Mouse (Mus musculus) CH12.LX (cell line): ENCODE results near the gene Smo.
A peak's percentile ranks its signal among the peaks of the same experiment; 100 is the strongest.

Experiments used
- CHD1 ChIP-seq: IDR thresholded peaks from 2 replicates; pipeline ENCODE4 v1.6.1; 2012; ENCODE audit warnings: low read depth, low read length, improper control_type of control experiment, inconsistent platforms
- CHD2 ChIP-seq: IDR thresholded peaks from 2 replicates; pipeline ENCODE4 v1.6.1; 2011; ENCODE audit warnings: low read length, improper control_type of control experiment
- CTCF ChIP-seq, 2 experiments: IDR thresholded peaks in 1 of 2; conservative IDR thresholded peaks in 1 of 2; 2 replicates each; pipeline ENCODE4 v1.5.1; 2011 to 2012; ENCODE audit warnings: low read depth in 2 of 2, low read length in 2 of 2, improper control_type of control experiment in 1 of 2, inconsistent platforms in 1 of 2, mild to moderate bottlenecking in 1 of 2, moderate library complexity in 1 of 2
- EP300 ChIP-seq: IDR thresholded peaks from 2 replicates; pipeline ENCODE4 v1.6.1; 2011; ENCODE audit warnings: low read length, improper control_type of control experiment
- ETS1 ChIP-seq: conservative IDR thresholded peaks from 2 replicates; pipeline ENCODE4 v1.6.1; 2012; ENCODE audit warnings: low read depth, mild to moderate bottlenecking, inconsistent platforms, low read length, improper control_type of control experiment, moderate library complexity
- MAFK ChIP-seq: IDR thresholded peaks from 2 replicates; pipeline ENCODE4 v1.6.1; 2011; ENCODE audit warnings: low read length, improper control_type of control experiment; ENCODE audit not compliant: insufficient replicate concordance
- MAX ChIP-seq: IDR thresholded peaks from 2 replicates; pipeline ENCODE4 v1.6.1; 2011; ENCODE audit warnings: low read length, improper control_type of control experiment
- MXI1 ChIP-seq: IDR thresholded peaks from 2 replicates; pipeline ENCODE4 v1.6.1; 2011; ENCODE audit warnings: mild to moderate bottlenecking, low read depth, low read length, improper control_type of control experiment
- RCOR1 ChIP-seq: conservative IDR thresholded peaks from 2 replicates; pipeline ENCODE4 v1.6.1; 2012; ENCODE audit warnings: low read depth, mild to moderate bottlenecking, inconsistent platforms, low read length, improper control_type of control experiment
- TCF12 ChIP-seq: IDR thresholded peaks from 2 replicates; pipeline ENCODE4 v1.6.1; 2014; ENCODE audit warnings: low read depth, mild to moderate bottlenecking, inconsistent platforms, low read length, improper control_type of control experiment
- ZMIZ1 ChIP-seq: IDR thresholded peaks from 2 replicates; pipeline ENCODE4 v1.6.1; 2012; ENCODE audit warnings: low read depth, mild to moderate bottlenecking, inconsistent platforms, low read length, improper control_type of control experiment

DNA sequence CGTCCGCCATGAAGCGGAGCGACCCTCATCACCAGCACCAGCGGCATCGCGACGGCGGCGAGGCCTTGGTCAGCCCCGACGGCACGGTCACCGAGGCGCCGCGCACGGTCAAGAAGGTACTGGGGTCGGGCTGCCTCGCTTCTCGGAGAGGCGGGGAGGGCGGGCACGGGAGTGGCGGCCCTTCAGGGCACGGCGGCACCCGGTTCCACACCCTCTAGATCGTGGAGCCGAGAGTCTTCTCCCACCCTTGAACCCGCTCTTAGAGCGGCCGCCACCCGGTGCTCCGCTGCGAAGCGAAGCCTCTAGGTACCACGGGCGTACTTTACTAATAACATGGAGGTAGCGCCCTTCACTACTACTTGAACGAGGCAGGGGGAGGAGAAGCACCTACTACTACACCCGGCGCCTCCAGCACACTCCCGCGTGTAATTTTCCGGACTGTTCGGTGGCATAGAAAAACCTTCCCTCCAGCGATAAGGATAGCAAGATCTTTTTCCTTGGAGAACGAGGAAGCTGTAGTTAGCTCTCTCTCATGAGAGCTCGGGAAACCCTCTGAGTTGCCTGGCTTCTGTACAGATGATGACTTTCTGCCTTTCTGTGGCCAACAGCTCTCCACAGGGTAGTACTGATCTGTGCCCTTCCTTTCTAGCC lies 33.6 kb downstream of the Smo start:
- TF ChIP-seq CHD1 (peak; percentile 65; the same call in 1 of the 2 replicates), TCF12 (0 out of 2 replicates have a peak, but pooled peaks have one; percentile 23), RCOR1 (0 out of 2 replicates have a peak, but pooled peaks have one; percentile 30), MXI1 (peak; percentile 66; the same call in 1 of the 2 replicates), CHD2 (no peak), ZMIZ1 (no peak), MAFK (no peak), CTCF (conservative IDR thresholded peaks at IDR 0.05 in 1 of 2, IDR thresholded peaks at IDR 0.05 in 1 of 2; ENCODE audit: low read depth in 2 of 2, low read length in 2 of 2) (no peak), EP300 (no peak), MAX (no peak), ETS1 (no peak)
